Mouse (Mus musculus): ENCODE measurements around the gene Rnf212. TPM values are rescaled to one million over a fixed set of nuclear protein-coding genes. Genes with fewer than 3 reads are reported as not detected.
"Not testable (repeated sequence)": the region's sequence is repeated elsewhere in the genome, so short reads cannot be mapped to it uniquely, and the experiment has no call there.

The Rnf212 gene
- not detected for total RNA-seq (2021)

DNA sequence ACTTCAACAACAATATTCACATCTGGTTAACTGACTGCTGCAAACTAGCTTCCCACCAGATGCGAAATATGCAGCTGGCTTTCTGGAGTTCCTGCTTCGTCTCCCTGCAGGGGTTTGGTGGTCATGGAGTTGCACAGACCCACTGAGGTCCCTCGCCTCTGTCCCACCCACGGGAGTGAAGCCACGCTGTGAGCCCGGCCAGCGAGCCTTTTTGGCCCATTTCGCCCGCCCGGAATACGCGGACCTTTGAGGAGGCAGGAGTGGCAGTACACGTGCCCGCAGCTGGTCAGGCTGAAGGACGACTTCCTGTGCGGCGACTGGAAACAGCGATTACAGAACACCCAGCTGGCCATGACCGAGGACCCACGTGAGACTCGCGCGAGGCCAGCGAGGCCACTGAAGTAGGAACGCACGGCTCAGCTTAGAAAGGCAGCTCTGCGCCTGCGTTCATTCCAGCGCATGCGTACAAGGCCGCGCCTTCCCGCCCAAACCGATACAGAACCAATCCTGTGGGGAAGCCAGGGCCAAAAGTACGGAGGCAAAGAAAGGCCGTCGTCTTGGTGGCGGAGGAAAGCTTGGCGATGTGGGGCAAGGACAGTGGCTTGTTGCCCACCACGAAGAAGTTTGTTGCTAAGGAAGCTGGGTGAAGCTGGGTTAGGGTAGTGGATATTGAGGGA is at the start of gene Rnf212:
Gene Rnf212 (minus strand): TSS at position 353 of the 677 bp plus-strand sequence.
- intact Hi-C loops (cut with DNase I): no loop called here
- peak in 1 of 2 experiments; percentile 13 for DNase-seq (ENCODE audit: extremely low spot score in 1 of 2, low spot score in 2 of 2)

DNA sequence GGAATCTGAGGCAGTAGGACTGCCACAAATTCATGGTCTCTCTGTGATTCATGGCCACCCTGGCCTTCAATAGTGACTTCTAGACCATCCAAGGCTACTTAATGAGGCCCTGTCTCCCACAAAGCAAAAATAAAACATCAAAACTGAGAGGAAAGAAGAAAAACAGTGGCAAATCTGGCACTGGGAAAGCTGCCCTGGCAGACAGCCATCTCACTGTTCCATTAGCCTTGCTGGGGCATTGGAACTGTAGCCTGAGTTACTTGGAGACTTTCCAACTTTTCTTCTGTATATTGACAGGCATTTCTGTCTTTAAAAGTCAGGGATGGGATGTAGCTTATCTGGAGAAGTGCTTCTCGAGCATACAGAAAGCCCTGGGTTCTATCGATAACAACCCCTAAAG is 48.5 kb upstream of the Rnf212 start:
- intact Hi-C loops (cut with DNase I): no loop called here
- peak in 1 of 2 experiments; percentile 15 for DNase-seq (ENCODE audit: extremely low spot score in 1 of 2, low spot score in 2 of 2)

DNA sequence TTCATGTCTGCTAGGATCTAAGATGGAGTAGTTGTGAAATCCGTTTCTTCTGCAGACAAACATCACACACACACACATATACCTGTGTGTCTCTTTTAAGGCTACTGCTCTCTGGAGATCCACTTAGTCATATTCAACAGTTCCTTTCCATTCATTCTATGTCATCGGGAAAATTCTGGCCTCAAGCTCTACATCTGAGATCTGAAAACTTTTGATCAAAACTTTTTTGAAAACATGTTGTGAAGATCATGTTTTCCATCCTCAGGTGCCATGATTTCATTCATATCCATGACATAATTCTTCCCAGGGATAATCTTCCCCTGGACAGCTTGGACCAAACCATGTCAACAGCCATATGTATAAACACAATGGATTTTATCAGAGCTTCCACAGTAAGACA is 34.0 kb upstream of the Rnf212 start, which contains the start of gene Vmn2r8:
Gene Vmn2r8 (minus strand): TSS at position 101 of the 400 bp plus-strand sequence.
- DNase-seq (ENCODE audit: extremely low spot score in 1 of 2, low spot score in 2 of 2); intact Hi-C loops (cut with DNase I): not testable (repeated sequence)

DNA sequence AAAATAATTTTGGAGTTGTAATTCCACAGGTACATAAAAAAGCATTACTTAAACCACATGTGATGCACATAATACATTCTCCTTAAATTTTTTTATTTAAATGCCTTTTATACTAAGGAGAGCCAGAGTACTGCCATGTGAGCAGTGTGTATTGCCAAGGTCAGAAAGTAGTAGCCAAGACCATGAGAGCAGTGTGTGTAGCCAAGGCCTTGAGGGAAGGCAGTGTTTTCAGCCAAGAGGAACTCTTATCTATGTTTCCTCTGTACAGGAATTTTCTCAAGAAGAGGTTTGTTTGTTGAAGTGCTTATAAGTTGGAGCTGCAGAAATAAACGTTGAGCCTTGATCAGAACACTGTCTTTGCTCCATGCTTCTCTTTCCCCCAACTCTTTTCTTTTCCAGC is 28.9 kb upstream of the Rnf212 start:
- DNase-seq (ENCODE audit: extremely low spot score in 1 of 2, low spot score in 2 of 2): no peak
- intact Hi-C loops (cut with DNase I): no loop called here

DNA sequence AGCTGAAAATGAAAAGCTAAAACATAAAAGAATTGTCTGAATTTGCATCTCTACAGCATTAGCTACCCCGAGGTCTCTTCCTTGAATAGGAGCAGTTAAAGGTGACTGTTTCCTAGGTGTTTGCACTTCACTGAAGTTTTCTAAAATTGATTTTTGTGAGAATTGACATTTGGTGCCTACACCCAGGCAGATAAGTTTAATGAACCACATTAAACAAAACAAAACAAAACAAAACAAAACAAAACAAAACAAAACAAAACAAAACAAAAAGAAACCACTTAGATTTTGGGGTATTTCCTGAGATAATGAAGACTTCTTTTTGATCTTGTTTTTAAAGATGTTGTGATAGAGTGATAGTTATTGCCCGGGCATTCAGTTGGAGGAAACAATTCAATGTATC is 20.5 kb upstream of the Rnf212 start, which contains the start of gene Tmed11:
Gene Tmed11 (minus strand): TSS at position 101 of the 400 bp plus-strand sequence.
- DNase-seq (ENCODE audit: extremely low spot score in 1 of 2, low spot score in 2 of 2); intact Hi-C loops (cut with DNase I): not testable (repeated sequence)

DNA sequence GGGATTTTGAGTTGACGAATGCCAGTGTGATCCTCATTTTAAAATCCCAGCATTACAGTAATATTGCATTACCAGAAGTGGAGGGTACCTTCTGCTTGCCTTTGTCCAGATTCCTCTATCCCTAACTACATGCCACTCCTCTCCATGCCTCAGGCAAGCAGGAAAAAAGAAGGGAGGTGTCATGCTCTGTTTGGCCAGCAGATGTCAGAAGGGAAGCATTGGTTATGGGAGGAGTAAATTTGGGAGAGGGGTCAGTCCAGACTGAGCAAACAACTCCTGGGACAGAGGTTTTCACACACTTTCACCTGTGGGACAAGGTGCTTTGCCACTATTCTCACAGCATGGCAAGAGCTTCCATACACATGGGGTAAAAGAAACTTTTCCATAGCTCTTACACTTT is 15.6 kb upstream of the Rnf212 start:
- DNase-seq (ENCODE audit: extremely low spot score in 1 of 2, low spot score in 2 of 2): peak in 1 of 2 experiments; percentile 15
- intact Hi-C loops (cut with DNase I): not testable (repeated sequence)

DNA sequence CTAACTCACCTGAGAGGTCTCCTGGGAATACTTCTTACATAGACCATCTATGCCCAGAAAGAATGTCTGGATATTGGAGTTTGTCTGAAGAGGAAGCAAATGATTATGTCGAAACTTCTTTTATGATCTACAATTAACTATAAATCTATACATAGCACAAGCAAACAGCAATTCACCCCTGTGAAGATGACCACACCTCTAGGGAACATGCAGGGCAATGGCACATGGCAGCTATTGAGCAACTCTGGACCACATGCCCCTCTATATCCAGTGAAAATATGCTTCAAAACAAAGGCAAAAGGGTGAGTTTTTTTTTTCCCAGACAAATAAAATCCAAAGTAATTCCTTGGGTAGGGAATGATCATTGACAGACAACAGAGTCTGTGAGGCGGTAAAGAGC is 14.8 kb downstream of the Rnf212 start:
- no peak for DNase-seq (ENCODE audit: extremely low spot score in 1 of 2, low spot score in 2 of 2)
- intact Hi-C loops (cut with DNase I): no loop called here

DNA sequence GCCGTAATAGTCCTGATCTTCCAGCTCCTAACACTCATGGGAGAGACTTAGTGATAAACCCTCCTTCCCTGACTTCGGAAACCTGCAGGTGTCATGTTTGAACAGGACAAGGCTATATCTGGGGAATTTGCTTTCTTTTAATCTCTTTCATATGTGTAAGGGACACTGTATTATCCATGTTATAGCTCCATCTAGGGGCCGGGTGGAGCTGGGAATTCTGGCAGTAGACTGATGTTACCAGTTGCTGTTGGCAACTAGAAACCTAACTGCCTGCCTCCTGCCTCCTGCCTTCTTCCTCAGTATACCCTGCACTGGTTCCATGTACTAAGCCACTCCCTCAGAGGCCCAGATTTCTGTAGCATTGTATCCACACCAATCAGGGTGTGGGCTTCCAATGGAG is 16.4 kb downstream of the Rnf212 start:
- intact Hi-C loops (cut with DNase I): no loop called here
- peak; percentile 9 to 29 for DNase-seq (ENCODE audit: extremely low spot score in 1 of 2, low spot score in 2 of 2)

DNA sequence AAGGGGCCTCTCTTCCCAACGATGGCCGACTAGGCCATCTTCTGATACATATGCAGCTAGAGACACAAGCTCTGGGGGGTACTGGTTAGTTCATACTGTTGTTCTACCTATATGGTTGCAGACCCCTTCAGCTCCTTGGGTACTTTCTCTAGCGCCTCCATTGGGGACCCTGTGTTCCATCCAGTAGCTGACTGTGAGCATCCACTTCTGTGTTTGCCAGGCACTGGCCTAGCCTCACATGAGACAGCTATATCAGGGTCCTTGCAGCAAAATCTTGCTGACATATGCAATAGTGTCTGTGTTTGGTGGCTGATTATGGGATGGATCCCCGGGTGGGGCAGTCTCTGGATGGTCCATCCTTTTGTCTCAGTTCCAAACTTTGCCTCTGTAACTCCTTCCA is 23.5 kb downstream of the Rnf212 start:
- intact Hi-C loops (cut with DNase I); DNase-seq (ENCODE audit: extremely low spot score in 1 of 2, low spot score in 2 of 2): not testable (repeated sequence)

DNA sequence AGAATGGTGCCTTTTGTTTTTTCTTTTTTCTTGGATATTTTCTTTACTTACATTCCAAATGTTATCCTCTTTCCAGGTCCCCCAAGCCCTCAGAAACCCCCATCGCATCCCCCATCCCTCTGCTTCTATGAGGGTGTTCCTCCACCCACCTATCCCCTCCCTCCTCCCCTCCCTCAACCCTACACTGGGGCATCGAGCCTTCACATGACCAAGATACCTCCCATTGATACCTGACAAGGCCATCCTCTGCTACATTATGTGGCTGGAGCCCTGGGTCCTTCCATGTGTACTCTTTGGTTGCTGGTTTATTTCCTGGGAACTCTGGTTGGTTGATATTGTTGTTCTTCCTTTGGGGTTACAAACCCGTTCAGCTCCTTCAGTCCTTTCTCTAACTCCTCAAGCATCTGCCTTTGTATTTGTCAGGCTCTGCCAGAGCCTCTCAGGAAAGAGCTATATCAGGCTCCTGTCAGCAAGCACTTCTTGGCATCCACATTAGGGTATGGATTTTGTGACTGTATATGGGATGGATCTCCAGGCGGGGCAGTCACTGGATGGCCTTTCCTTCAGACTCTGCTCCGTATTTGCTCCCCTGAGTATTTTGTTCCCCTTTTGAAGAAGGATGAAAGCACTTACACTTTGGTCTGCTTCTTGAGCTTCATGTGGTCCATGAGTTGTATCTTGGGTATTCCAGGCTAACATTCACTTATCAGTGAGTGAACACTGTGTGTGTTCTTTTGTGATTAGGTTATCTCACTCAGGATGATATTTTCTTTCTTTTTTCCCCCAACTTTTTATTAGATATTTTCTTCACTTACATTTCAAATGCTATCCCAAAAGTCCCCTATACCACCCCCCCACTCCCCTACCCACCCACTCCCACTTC is 24.2 kb downstream of the Rnf212 start:
- DNase-seq (ENCODE audit: extremely low spot score in 1 of 2, low spot score in 2 of 2): no peak
- intact Hi-C loops (cut with DNase I): no loop called here

DNA sequence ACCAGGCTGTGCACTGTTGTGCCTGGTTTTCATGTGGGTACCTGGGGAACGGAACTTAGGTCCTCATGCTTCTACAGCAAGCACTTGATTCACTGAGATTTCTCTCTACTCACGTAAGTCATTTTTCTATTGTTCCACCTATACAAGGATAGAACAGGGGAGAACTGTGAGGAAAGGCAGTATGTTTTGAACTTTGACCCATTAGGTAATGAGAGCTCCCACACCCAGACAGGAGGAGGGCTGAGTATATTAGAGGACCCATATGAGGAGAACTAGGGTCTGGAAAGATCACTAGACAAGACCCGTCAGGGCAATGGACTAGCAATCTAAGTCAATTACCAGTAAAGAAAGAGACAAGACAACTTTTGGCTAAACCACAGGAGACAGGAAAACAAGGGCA is 30.2 kb downstream of the Rnf212 start:
- intact Hi-C loops (cut with DNase I): no loop called here
- no peak for DNase-seq (ENCODE audit: extremely low spot score in 1 of 2, low spot score in 2 of 2)

DNA sequence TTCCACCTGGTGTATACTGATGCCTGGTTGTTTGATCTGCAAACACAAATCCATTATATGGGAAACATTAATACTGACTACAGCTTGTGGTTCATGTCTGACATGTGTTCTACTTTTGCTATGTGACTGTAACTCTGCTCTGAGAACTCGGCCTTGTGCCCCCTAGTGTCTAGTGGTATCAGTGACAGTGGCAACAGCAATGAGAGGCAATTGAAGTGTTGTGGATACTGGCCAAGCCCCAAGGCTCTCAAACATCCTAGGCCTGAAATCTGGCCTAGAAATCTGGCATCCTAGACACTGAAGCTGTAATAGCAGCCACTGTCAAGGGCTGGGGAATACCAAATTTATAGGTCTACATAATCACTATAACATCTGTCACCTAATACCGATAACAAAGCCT is 30.9 kb downstream of the Rnf212 start:
- intact Hi-C loops (cut with DNase I): no loop called here

DNA sequence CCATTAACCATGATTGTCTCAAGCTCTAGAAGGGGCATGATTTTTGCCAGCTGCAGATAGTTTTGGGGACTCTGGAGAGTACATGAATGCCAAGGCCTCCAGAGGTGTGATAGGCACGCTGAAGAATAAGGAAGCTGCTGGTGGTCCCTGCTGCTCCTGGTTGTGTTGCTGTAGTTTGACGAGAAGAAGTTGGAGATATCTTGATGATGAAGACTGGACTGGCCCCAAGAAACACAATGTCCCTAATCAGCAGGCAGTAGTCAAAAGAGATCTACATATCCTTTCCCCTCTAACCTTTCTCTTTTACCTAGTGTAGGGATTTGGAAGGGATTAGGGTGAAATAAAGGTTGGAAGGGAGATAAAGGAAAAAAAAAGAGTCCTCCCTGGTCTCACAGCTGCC is 32.2 kb downstream of the Rnf212 start:
- no peak for DNase-seq (ENCODE audit: extremely low spot score in 1 of 2, low spot score in 2 of 2)
- intact Hi-C loops (cut with DNase I): no loop called here

More for the DNA sequence above, 30.9 kb downstream of the Rnf212 start:
- DNase-seq (ENCODE audit: extremely low spot score in 1 of 2, low spot score in 2 of 2): no peak

DNA sequence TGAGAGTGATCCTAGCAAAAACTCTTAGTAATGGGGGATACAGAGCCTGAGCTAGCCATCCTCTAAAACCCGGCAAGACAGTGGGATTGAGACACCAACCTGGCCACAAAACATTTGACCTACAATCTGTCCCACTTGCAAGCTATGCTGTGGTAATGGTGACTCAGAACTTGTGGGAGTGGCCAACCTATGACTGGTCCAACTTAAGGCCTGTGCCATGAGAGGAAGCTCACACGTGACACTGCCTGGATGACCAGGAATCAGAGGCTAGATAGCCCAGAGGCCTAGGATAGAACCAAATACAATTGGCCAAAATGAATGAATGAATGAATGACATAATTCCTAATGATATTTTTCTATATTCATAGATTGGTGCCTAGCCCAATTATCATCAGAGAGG is 32.9 kb downstream of the Rnf212 start:
- DNase-seq (ENCODE audit: extremely low spot score in 1 of 2, low spot score in 2 of 2): no peak

DNA sequence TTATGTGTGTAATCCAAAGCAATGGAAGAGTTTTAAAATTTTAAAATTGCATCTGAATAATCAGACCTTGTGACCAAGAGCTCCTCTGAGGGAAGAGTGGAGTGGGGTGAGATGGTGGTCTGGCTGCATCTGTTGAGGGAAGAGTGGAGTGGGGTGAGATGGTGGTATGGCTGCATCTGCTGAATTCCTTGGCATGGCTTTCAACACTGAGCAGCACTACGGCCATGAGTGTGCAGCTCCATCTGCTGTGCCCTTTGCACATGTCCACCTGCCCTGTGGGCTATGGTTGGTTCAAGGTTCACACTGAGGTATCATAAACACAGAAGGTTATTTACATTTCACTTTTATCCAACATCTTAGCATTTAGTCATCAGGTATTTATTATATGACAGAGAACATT is 47.4 kb downstream of the Rnf212 start:
- no peak for DNase-seq (ENCODE audit: extremely low spot score in 1 of 2, low spot score in 2 of 2)
- intact Hi-C loops (cut with DNase I): no loop called here

More for the DNA sequence above, 32.9 kb downstream of the Rnf212 start:
- intact Hi-C loops (cut with DNase I): no loop called here

DNA sequence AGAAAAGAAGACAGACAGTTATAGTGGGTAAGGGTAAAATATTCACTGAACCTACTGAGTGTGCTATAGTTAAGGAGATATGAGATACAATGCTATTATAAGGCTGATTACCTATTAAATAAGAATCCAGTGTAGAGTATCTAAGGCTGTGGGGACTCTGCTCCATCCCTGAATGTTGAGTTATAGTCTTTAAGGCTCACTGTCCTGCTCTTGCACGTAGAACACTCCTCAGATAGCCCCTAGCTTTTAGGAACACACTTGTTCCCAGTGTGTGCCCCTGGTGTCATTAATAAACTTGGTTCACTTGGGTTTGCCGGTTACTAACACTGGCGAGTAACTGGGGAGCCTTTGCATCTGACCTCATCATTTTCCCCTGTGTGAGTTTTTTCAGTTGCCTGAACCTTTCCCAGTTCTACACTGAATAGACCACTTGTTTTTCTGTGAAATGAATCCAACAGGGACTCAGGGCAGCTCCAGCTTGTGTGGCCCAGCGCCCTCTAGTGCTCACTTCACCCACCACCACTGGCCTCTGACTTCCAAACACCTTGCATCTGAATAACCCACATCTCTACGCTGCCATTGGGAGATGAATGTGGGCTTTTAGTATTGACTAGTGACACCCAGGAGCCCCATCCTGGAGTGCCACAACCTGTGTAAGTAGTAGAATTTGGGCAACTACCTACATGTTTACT is 48.1 kb downstream of the Rnf212 start:
- DNase-seq (ENCODE audit: extremely low spot score in 1 of 2, low spot score in 2 of 2): peak; percentile 58 to 67
- intact Hi-C loops (cut with DNase I): no loop called here

DNA sequence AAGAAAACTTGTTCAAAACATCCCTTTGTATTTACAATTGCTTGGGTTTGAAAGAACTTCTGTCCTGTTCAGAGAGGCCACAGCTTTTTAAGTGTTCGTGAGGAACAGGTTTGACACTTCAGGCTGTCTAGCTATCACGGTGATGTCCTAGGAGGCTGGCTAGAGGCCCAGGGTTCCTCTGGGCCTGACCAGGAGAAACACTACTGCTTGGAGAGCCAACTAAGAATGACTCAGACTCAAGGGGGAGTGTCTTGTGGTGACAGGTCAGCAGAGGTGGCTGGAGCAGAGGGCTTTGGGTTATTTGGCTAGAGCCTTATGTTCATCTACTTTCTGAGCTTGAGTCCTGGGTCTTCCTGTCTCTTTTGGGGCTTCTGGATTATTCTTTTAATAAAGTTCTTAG is 50.8 kb downstream of the Rnf212 start:
- intact Hi-C loops (cut with DNase I): no loop called here
- no peak for DNase-seq (ENCODE audit: extremely low spot score in 1 of 2, low spot score in 2 of 2)

DNA sequence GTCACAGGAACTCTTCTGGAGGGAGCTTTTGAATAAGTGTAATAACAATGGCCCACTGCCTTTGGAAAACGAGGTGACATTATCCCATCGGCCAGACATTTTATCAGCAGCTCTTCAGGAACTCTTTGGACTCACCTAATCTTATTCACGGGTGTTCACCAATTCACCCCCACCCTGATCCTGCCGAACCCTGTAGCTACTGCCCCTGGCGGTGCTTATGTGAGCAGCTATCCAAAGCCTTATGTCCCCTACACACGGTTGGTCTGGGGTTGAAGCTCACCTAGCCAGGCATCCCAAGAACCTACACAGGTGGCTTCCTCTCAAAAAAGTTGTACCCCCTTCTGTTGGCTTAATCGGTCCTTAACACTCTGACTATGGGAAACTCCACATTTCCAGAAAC is 55.0 kb downstream of the Rnf212 start:
- no peak for DNase-seq (ENCODE audit: extremely low spot score in 1 of 2, low spot score in 2 of 2)
- intact Hi-C loops (cut with DNase I): no loop called here

DNA sequence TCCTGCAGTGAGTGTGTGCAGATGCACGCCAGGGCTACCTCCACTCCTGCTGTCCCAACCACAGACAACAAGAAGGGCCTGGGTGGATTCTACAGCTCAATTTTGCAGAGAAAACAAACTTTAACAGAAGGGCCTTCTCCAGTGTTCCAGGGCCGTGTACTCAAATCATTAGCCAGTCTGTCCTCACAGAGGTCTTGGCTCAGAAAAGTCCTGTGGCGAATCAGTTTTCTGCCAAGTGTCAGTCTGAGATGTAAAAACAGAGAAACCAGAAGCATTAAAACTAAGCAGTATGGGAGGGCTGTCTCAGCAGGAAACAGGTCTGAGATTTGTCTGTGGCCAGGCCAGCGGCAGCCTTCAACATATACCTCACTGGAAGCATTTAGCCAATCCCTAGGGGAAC is 56.7 kb downstream of the Rnf212 start:
- no peak for DNase-seq (ENCODE audit: extremely low spot score in 1 of 2, low spot score in 2 of 2)
- intact Hi-C loops (cut with DNase I): no loop called here

Data from left cerebral cortex, postnatal 10 days (tissue).